Mouse (Mus musculus) R1 (cell line): ENCODE measurements around the gene Mgat1.
A peak's percentile ranks its signal among the peaks of the same experiment; 100 is the strongest.
"Not testable (repeated sequence)": the region's sequence is repeated elsewhere in the genome, so short reads cannot be mapped to it uniquely, and the experiment has no call there.

Experiments
- DNase-seq: peaks from one replicate; pipeline ENCODE4 v3.0.0-alpha.2; 2018; ENCODE audit warnings: low read depth, low spot score

The Mgat1 gene

GRCm38 (mm10) chr11:49264081-49264480, 20.1 kb downstream of the Mgat1 start:
- DNase-seq = no peak

- peak; percentile 74 for DNase-seq
These were observed 20.6 kb downstream of the Mgat1 start for GRCm38 (mm10) chr11:49264622-49265021.

GRCm38 (mm10) chr11:49265101-49265500, 21.1 kb downstream of the Mgat1 start:
- DNase-seq = no peak

GRCm38 (mm10) chr11:49266671-49267070, 22.7 kb downstream of the Mgat1 start:
- no peak for DNase-seq

GRCm38 (mm10) chr11:49267316-49267715, 23.3 kb downstream of the Mgat1 start:
- DNase-seq = no peak

GRCm38 (mm10) chr11:49267970-49268579, 24.1 kb downstream of the Mgat1 start:
- DNase-seq = no peak

GRCm38 (mm10) chr11:49269761-49270160, 25.8 kb downstream of the Mgat1 start:
- DNase-seq = no peak

- DNase-seq = no peak
These were observed 26.4 kb downstream of the Mgat1 start for GRCm38 (mm10) chr11:49270368-49270767.

- DNase-seq = peak; percentile 74
These were observed 27.3 kb downstream of the Mgat1 start for GRCm38 (mm10) chr11:49271334-49271733.

GRCm38 (mm10) chr11:49273834-49274519, 30.0 kb downstream of the Mgat1 start:
- no peak for DNase-seq

GRCm38 (mm10) chr11:49278222-49278621, 34.2 kb downstream of the Mgat1 start, which contains the start of gene Olfr1393:
Olfr1393 (plus strand) TSS chr11:49278304.
- DNase-seq = no peak

GRCm38 (mm10) chr11:49284982-49285381, 41.0 kb downstream of the Mgat1 start, which contains the start of gene Olfr1392:
Olfr1392 (plus strand) TSS chr11:49285282.
- DNase-seq = not testable (repeated sequence)

- DNase-seq = no peak
These were observed 43.3 kb downstream of the Mgat1 start for GRCm38 (mm10) chr11:49287251-49287650.

- DNase-seq = no peak
These were observed 48.8 kb downstream of the Mgat1 start for GRCm38 (mm10) chr11:49292777-49293176.

GRCm38 (mm10) chr11:49304441-49304840, 60.5 kb downstream of the Mgat1 start, which contains the start of gene Olfr10:
Olfr10 (plus strand) TSS chr11:49304741.
- DNase-seq = no peak

- peak; percentile 67 for DNase-seq
These were observed 64.6 kb downstream of the Mgat1 start for GRCm38 (mm10) chr11:49308547-49308946.
